In the genomic region with DNA sequence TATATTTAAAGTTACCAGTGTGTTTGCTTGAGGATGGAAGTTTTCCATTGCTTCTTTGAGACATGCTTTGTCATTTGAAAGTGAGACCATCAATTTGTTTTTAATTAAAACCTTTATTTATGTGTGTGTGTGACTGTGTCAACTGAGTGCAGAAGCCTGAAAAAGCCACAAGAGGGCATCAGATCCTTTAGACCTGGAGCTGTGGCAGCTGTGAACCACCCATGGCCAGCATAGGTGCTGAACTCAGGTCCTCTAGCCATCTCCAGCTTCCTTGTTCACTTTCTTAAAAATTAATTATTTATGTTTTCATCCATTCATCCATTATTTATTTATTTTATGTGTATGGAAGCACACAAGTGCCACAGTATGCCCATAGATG, we compare ENCODE assay signal across 11 mouse cellular contexts.
DNase-seq lines count a peak whose midpoint lies in the region; ATAC-seq and TF ChIP-seq lines count a peak whose summit lies in the region.
"Had no signal": no experiment of that assay in that cellular context is flagged by ENCODE, and none has a peak within 500 bp of the region (broad histone marks: within the 10 kb centered on the region; RNA-seq: fewer than 3 reads in every experiment).

No protein-coding gene starts in this region.

- no peaks in the 10 kb centered on the region for H3K9me3 ChIP-seq in heart, embryonic 12.5 days (replicated peaks)
- no peaks in the 10 kb centered on the region for H3K9me3 ChIP-seq in heart, embryonic 10.5 days
- H3K9me3 ChIP-seq in lung, embryonic 16.5 days (ENCODE audit: control insufficient read depth, low read length), result no peaks in the 10 kb centered on the region
- H3K9me3 ChIP-seq in intestine, postnatal 0 days (ENCODE audit: control insufficient read depth), result no peaks in the 10 kb centered on the region
- H3K9me3 ChIP-seq: hindbrain, embryonic 12.5 days; megakaryocyte, embryonic 14.5 days had no signal

- H3K9ac ChIP-seq in heart, embryonic 12.5 days, result no peak overlapping the region
- H3K9ac ChIP-seq in lung, embryonic 16.5 days (ENCODE audit: low read length), result no peak overlapping the region
- H3K9ac ChIP-seq in intestine, postnatal 0 days (ENCODE audit: low read depth, low read length), result no peak overlapping the region
- H3K9ac ChIP-seq: hindbrain, embryonic 12.5 days had no signal

- H3K27ac ChIP-seq in heart, embryonic 12.5 days (ENCODE audit: poor library complexity, severe bottlenecking), result 0 out of 2 replicates have a peak overlapping the region, but pooled peaks have one; percentile 6
- H3K27ac ChIP-seq in heart, embryonic 10.5 days, result no peak overlapping the region
- H3K27ac ChIP-seq in lung, embryonic 16.5 days (ENCODE audit: low read length), result peak overlapping the region; percentile 72
- H3K27ac ChIP-seq in intestine, postnatal 0 days (ENCODE audit: low read depth, low read length), result no peak overlapping the region
- H3K27ac ChIP-seq: hindbrain, embryonic 12.5 days had no signal

- no peaks in the 10 kb centered on the region for H3K27me3 ChIP-seq in heart, embryonic 12.5 days (replicated peaks)
- no peaks in the 10 kb centered on the region for H3K27me3 ChIP-seq in heart, embryonic 10.5 days (ENCODE audit: insufficient read depth, poor library complexity, severe bottlenecking)
- H3K27me3 ChIP-seq in lung, embryonic 16.5 days (ENCODE audit: control insufficient read depth, insufficient read depth, low read depth, low read length), result no peaks in the 10 kb centered on the region
- H3K27me3 ChIP-seq in intestine, postnatal 0 days (replicated peaks; ENCODE audit: control insufficient read depth, insufficient read depth, low read length), result no peaks in the 10 kb centered on the region
- H3K27me3 ChIP-seq: hindbrain, embryonic 12.5 days; megakaryocyte, embryonic 14.5 days had no signal

- peaks cover 47% of the 10 kb centered on the region for H3K4me1 ChIP-seq in heart, embryonic 12.5 days (replicated peaks)
- peaks cover 34% of the 10 kb centered on the region for H3K4me1 ChIP-seq in heart, embryonic 10.5 days
- H3K4me1 ChIP-seq in lung, embryonic 16.5 days (replicated peaks; ENCODE audit: control insufficient read depth, insufficient read depth, low read length), result peaks cover 48% of the 10 kb centered on the region
- peaks cover 6% of the 10 kb centered on the region; the same call in 1 of the 2 replicates for H3K4me1 ChIP-seq in intestine, postnatal 0 days (replicated peaks; ENCODE audit: control insufficient read depth, insufficient read depth, low read length)

- TF ChIP-seq CTCF in intestine, postnatal 0 days (IDR thresholded peaks at IDR 0.05; ENCODE audit: low read depth), result peak; percentile 56

- no peak for ATAC-seq in heart, embryonic 12.5 days (ENCODE audit: insufficient number of reproducible peaks, low FRiP score)
- ATAC-seq in lung, embryonic 16.5 days (ENCODE audit: low read depth), result peak; percentile 53; the same call in 1 of the 2 replicates
- ATAC-seq in intestine, postnatal 0 days, result no peak

- H3K36me3 ChIP-seq in heart, embryonic 12.5 days, result no peaks in the 10 kb centered on the region
- no peaks in the 10 kb centered on the region for H3K36me3 ChIP-seq in heart, embryonic 10.5 days
- H3K36me3 ChIP-seq in lung, embryonic 16.5 days (ENCODE audit: control insufficient read depth, insufficient read depth, low read length), result no peaks in the 10 kb centered on the region
- H3K36me3 ChIP-seq in intestine, postnatal 0 days (ENCODE audit: control insufficient read depth, insufficient read depth), result no peaks in the 10 kb centered on the region
- H3K36me3 ChIP-seq: hindbrain, embryonic 12.5 days had no signal

- no peak for DNase-seq in heart, embryonic 10.5 days (ENCODE audit: low spot score)
- no peak for DNase-seq in lung, postnatal 14 days
- DNase-seq in yolk sac, embryonic 10.5 days (ENCODE audit: low spot score), result peak; percentile 14
- no peak for DNase-seq in adrenal gland, adult 8-10 months
- DNase-seq in adrenal gland, postnatal 25 days, result no peak
- DNase-seq: cerebellum, adult 11-12 months had no signal

- no peak overlapping the region for H3K4me3 ChIP-seq in heart, embryonic 12.5 days
- no peak overlapping the region for H3K4me3 ChIP-seq in heart, embryonic 10.5 days
- H3K4me3 ChIP-seq in lung, embryonic 16.5 days (ENCODE audit: low read length), result no peak overlapping the region
- no peak overlapping the region for H3K4me3 ChIP-seq in intestine, postnatal 0 days (ENCODE audit: low read depth, low read length)
- H3K4me3 ChIP-seq: hindbrain, embryonic 12.5 days; megakaryocyte, embryonic 14.5 days had no signal

- H3K4me2 ChIP-seq in heart, embryonic 12.5 days, result no peak overlapping the region
- no peak overlapping the region for H3K4me2 ChIP-seq in lung, embryonic 16.5 days (ENCODE audit: low read depth, low read length)
- no peak overlapping the region for H3K4me2 ChIP-seq in intestine, postnatal 0 days (replicated peaks; ENCODE audit: low read depth)
- H3K4me2 ChIP-seq: hindbrain, embryonic 12.5 days had no signal

Comparison
In these comparisons a context has a peak if more than half of its experiments do, and no peak if none do; other contexts are left out.
1. H3K27ac ChIP-seq: peak in heart, embryonic 12.5 days (single experiment) and lung, embryonic 16.5 days (single experiment); none in heart, embryonic 10.5 days (single experiment) and intestine, postnatal 0 days (single experiment).